Mouse (Mus musculus) limb, embryonic 12.5 days (tissue): ENCODE measurements around the gene Lilra5. TPM values are rescaled to one million over a fixed set of nuclear protein-coding genes. Genes with fewer than 3 reads are reported as not detected.
"Not testable (repeated sequence)": the region's sequence is repeated elsewhere in the genome, so short reads cannot be mapped to it uniquely, and the experiment has no call there.

Source experiments
- ATAC-seq: fragments of 200-750 bp; cut with Nextera tagmentation; 2 replicates; pipeline ENCODE4 v1.8.0; 2017; ENCODE audit warnings: low read depth, moderate TSS enrichment; ENCODE audit not compliant: insufficient number of reproducible peaks, insufficient read depth, low FRiP score, low TSS enrichment
- H3K27ac ChIP-seq: fragments of 300-500 bp; sonication (generic); 2 replicates; pipeline ENCODE4 v1.5.1; 2016; ENCODE audit warnings: mild to moderate bottlenecking, moderate library complexity
- H3K27me3 ChIP-seq: fragments of 300-500 bp; sonication (generic); 2 replicates; pipeline ENCODE4 v1.6.1; 2016; ENCODE audit warnings: mild to moderate bottlenecking, moderate library complexity
- H3K36me3 ChIP-seq: fragments of 300-500 bp; sonication (generic); 2 replicates; pipeline ENCODE4 v1.6.1; 2016; ENCODE audit warnings: mild to moderate bottlenecking, moderate library complexity
- H3K4me1 ChIP-seq: fragments of 300-500 bp; sonication (generic); replicated peaks from 2 replicates; pipeline ENCODE4 v1.6.1; 2016
- H3K4me2 ChIP-seq: fragments of 300-500 bp; sonication (generic); 2 replicates; pipeline ENCODE4 v1.6.1; 2016; ENCODE audit warnings: mild to moderate bottlenecking, moderate library complexity
- H3K4me3 ChIP-seq: fragments of 300-500 bp; sonication (generic); replicated peaks from 2 replicates; pipeline ENCODE4 v1.5.1; 2016; ENCODE audit warnings: mild to moderate bottlenecking
- H3K9ac ChIP-seq: fragments of 300-500 bp; sonication (generic); replicated peaks from 2 replicates; pipeline ENCODE4 v1.6.1; 2016; ENCODE audit warnings: mild to moderate bottlenecking, moderate library complexity
- H3K9me3 ChIP-seq: fragments of 300-500 bp; sonication (generic); 2 replicates; pipeline ENCODE4 v1.6.1; 2016; ENCODE audit warnings: mild to moderate bottlenecking, moderate library complexity
- WGBS: fragments of 180-500 bp; shearing (Covaris S2); methylation state at CpG from one replicate; pipeline ENCODE4 v1.1.7; 2016; 5-methylcytosine and 5-hydroxymethylcytosine counted together
- polyA plus RNA-seq: library from polyadenylated mRNA; unstranded; fragments of >200 nt; fragmentation: Nextera tagmentation; extraction: Ambion mirVana; gene quantifications from 2 replicates; pipeline ENCODE4 v1.2.1, GENCODE M21; 2016

The Lilra5 gene
- polyA plus RNA-seq, 1 experiment from 2014 or later: not detected

- H3K4me2 ChIP-seq, ATAC-seq, H3K9me3 ChIP-seq, H3K27ac ChIP-seq, H3K4me3 ChIP-seq, H3K4me1 ChIP-seq, H3K36me3 ChIP-seq, H3K27me3 ChIP-seq, H3K9ac ChIP-seq: not testable (repeated sequence)
- WGBS: 74% methylated on average over 2 of the region's 2 CpGs
Measured at GRCm38 (mm10) chr7:4273874-4274273, 36.3 kb downstream of the Lilra5 start.

- 88% methylated on average over 10 of the region's 10 CpGs for WGBS
- not testable (repeated sequence) for H3K9ac ChIP-seq, H3K36me3 ChIP-seq
Measured at GRCm38 (mm10) chr7:4275500-4275899, 37.9 kb downstream of the Lilra5 start.

GRCm38 (mm10) chr7:4292638-4293037 lies 55.1 kb downstream of the Lilra5 start:
- Histone ChIP-seq H3K9me3 (no peaks in the 10 kb centered on the region), H3K4me1 (no peaks in the 10 kb centered on the region), H3K4me2 (no peak overlapping the region), H3K9ac (no peak overlapping the region), H3K27me3 (no peaks in the 10 kb centered on the region), H3K4me3 (no peak overlapping the region), H3K36me3 (no peaks in the 10 kb centered on the region), H3K27ac (no peak overlapping the region)
- 71% methylated on average over 5 of the region's 5 CpGs for WGBS
- ATAC-seq: no peak

More at GRCm38 (mm10) chr7:4275500-4275899, 37.9 kb downstream of the Lilra5 start:
- H3K4me2 ChIP-seq, H3K27ac ChIP-seq, H3K4me3 ChIP-seq, ATAC-seq, H3K27me3 ChIP-seq, H3K9me3 ChIP-seq, H3K4me1 ChIP-seq: not testable (repeated sequence)

Other genes with a start within 250 kb of the Lilra5 start
- gene Lair1, start 174.6 kb upstream of the Lilra5 start, polyA plus RNA-seq: 0.51 TPM in 1 of 2 replicates, not detected in the other
- 1.6 and 1.9 TPM in 2 replicates for gene Ttyh1, start 118.3 kb upstream of the Lilra5 start, polyA plus RNA-seq
- 62.2 and 80.5 TPM in 2 replicates for gene Leng8, start 100.7 kb upstream of the Lilra5 start, polyA plus RNA-seq
- gene Leng9, start 87.4 kb upstream of the Lilra5 start, polyA plus RNA-seq: 2.3 and 3.2 TPM in 2 replicates
- 40.3 and 47.9 TPM in 2 replicates for gene Cdc42ep5, start 72.9 kb upstream of the Lilra5 start, polyA plus RNA-seq
- not detected in 2 replicates for gene Ncr1, start 100.0 kb downstream of the Lilra5 start, polyA plus RNA-seq
- 0.22 and 0.65 TPM in 2 replicates for gene Gp6, start 160.0 kb downstream of the Lilra5 start, polyA plus RNA-seq
- gene Rdh13, start 207.9 kb downstream of the Lilra5 start, polyA plus RNA-seq: 29.7 and 29.8 TPM in 2 replicates
- 6.2 and 6.4 TPM in 2 replicates for gene Eps8l1, start 222.9 kb downstream of the Lilra5 start, polyA plus RNA-seq